Mouse (Mus musculus) T-helper 1 cell (primary cell): ENCODE data around the gene Igsf23.

Experiments
- in situ Hi-C: fragments of 300-600 bp; cut with MboI, MseI; formaldehyde crosslinking; loops from one replicate; pipeline ENCODE4 v1.15.1; 2025; ENCODE audit warnings: high pct_unique_total_duplicates

Igsf23 gene

DNA sequence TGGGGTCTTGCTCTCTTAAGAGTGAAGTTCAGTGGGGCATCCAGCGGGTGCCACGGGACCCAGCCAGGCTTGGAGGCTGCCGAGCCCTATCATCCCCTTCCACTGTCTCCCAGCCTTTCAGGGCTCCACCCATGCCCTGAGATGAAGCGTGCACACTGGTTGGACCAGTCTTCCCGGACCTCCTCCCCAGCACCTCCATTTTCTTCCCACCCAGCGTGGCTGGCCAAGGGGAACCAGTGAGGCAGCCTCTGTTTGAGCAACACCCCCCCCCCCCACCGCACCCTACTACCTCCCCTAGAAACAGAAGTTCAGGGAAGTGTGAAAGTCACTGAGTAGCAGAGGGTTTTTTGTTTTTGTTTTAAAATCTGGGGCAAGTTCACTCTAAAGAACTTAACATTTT is 62.7 kb downstream of the Igsf23 start, which contains the start of gene Ceacam19:
Ceacam19 (minus strand) TSS at position 117 of the 400 bp plus-strand sequence.
- in situ Hi-C loops, result no loop called here
